Mouse (Mus musculus): ENCODE results near the gene Cth. TPM values are rescaled to one million over a fixed set of nuclear protein-coding genes. Genes with fewer than 3 reads are reported as not detected.

The Cth gene
- total RNA-seq, 2 experiments from 2014 or later, result 1.1 to 2.1 TPM

GRCm38 (mm10) chr3:157848503-157848902 is 76.4 kb downstream of the Cth start:
- no peak for DNase-seq
- intact Hi-C loops (cut with DNase I; ENCODE audit: low total_unique reads), result no loop called here

DNA sequence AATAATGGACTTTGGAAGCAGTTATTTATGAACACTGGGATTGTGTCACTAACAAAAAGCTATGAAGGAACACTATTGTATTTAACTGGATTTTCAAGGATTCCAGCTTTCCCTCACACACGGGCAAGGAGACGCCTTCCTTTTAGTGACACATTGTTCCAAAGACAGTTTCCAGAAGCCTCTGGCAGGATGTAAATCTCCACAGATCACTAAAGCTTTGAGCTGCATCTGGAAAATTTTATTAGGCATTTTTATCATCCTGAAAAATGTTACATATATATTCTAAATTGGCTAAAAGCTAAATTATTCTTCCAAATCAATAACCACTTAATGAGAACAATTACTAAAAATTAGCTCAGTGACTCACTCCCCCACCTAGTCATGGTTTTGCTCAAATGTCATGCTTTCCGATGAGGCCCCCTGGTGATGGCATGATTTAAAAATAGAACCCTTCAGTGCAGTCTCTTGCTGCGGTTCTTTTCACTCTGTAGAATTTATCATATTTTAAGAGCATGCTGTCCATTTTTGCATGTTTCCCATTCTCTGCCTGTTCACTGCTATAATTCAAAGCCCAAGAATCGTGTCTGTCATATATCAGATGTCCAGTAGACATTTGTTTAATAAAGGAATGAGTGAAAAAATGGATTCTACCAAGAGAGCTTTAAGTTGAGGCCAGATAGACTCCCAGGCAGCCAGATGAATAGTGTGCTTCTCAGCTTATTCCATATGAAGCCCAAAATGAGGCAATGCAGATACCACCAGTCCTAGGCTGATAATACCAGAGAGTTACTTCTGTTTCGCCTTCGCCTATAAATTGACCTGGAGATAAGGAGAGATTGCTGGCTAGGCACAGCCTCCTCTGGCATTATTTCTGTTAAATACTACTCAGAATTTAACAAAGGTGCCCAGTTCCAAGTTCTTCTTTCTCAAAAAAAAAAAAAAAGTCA is 77.3 kb downstream of the Cth start:
- no peak for DNase-seq
- intact Hi-C loops (cut with DNase I; ENCODE audit: low total_unique reads), result no loop called here

Other genes with a start within 250 kb of the Cth start
- gene Ankrd13c, start 22.2 kb upstream of the Cth start, total RNA-seq (2021), result 10 to 100 TPM; 26.6 to 30.8 TPM
- 10 to 100 TPM; 46.9 to 52.2 TPM for gene Srsf11, start 111.6 kb upstream of the Cth start, total RNA-seq (2021)
- gene Lrrc40, start 111.6 kb upstream of the Cth start, total RNA-seq (2021), result 1 to 10 TPM; 7.5 to 9.5 TPM